Mouse (Mus musculus) kidney, adult 2 months (tissue): Measurements from ENCODE around the gene Krt28.

ENCODE experiments used
- CTCF ChIP-seq: fragments of 200-500 bp; conservative IDR thresholded peaks from 2 replicates; pipeline ENCODE4 v1.5.1; 2011; ENCODE audit warnings: low read depth, mild to moderate bottlenecking, control low read depth, low read length, moderate library complexity, mixed read lengths; ENCODE audit not compliant: insufficient read depth, insufficient read length
- POLR2A ChIP-seq: fragments of 200-500 bp; IDR thresholded peaks from one replicate; pipeline ENCODE4 v1.6.1; 2011; ENCODE audit warnings: low read depth, low read length, control low read depth

GRCm38 (mm10) chr11:99321094-99321493, 53.6 kb downstream of the Krt28 start:
- TF ChIP-seq POLR2A (no peak), CTCF (no peak)
